Mouse (Mus musculus): ENCODE data around the gene Ifi204. TPM values are rescaled to one million over a fixed set of nuclear protein-coding genes. Genes with fewer than 3 reads are reported as not detected.

Ifi204 gene
- 0.50 TPM for polyA plus RNA-seq (2017; shearing (Covaris generic))

DNA sequence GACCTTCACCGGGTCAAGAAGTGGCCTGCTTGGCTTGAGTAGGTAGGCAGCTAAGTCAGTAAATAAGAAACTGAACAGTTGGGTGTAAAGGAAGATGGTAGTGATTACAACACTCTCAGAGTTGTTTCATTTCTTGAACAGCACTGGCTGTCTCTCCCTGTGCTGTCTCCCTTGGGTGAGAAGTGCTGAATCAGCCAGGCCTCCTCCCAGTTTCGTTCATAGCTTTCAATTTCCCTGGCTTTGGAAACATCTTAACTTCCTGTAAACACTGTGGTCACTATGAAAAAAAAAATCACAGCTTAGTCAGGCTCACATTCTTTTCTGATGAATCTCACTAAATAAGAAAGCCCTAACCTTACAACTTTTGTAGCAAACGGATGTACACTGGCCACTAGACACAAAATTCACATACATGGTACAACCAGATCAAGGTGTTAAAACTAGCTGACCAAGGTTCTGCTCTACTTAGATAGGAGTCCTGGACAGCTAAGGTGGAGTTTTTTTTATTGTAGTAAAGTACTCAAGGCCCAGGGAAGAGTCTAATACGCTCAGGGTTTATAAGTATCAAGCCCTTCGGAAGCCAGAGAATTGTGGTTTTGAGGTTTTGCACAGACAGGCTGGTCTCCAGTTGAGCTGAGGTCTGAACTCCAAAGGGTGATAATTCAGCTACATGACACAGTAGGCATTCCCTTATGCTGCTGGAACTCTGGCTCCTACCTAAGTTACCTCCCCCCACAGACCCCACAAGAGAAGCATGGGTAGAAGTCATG is at the start of gene Ifi204:
Gene Ifi204 (minus strand): TSS at position 96 of the 770 bp plus-strand sequence.

DNA sequence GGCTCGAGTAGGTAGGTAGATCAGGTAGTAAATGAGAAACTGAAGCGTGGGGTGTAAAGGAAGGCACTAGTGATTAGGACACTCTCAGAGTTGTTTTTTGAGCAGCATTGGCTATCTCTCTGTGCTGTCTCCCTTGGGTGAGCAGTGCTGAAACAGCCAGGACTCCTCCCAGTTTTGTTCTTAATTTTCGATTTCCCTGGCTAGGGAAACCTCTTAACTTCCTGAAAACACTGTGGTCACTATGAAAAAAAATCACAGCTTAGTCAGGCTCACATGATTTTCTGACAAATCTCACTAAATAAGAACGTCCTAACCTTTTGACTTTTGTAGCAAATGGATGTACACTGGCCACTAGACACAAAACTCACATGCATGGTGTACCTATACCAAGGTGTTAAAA is 25.1 kb downstream of the Ifi204 start, which contains the start of gene Ifi207:
Gene Ifi207 (minus strand): TSS at position 92 of the 400 bp plus-strand sequence.

Other genes with a start within 250 kb of the Ifi204 start
- gene Ifi214, start 231.0 kb downstream of the Ifi204 start, polyA plus RNA-seq (2017; shearing (Covaris generic)), result 39.2 TPM
- gene Ifi213, start 167.7 kb downstream of the Ifi204 start, polyA plus RNA-seq (2017; shearing (Covaris generic)), result 107 TPM
- gene Ifi209, start 136.0 kb downstream of the Ifi204 start, polyA plus RNA-seq (2017; shearing (Covaris generic)), result 210 TPM
- gene Ifi208, start 93.3 kb downstream of the Ifi204 start, polyA plus RNA-seq (2017; shearing (Covaris generic)), result 116 TPM
- gene Ifi207, start 25.2 kb downstream of the Ifi204 start, polyA plus RNA-seq (2017; shearing (Covaris generic)), result 0.14 TPM
- gene Ifi211, start 146.1 kb upstream of the Ifi204 start, polyA plus RNA-seq (2017; shearing (Covaris generic)), result 1.0 TPM
- gene Mndal, start 175.5 kb upstream of the Ifi204 start, polyA plus RNA-seq (2017; shearing (Covaris generic)), result 503 TPM
- 381 TPM for gene Ifi203, start 175.7 kb upstream of the Ifi204 start, polyA plus RNA-seq (2017; shearing (Covaris generic))
- gene Ifi202b, start 215.8 kb upstream of the Ifi204 start, polyA plus RNA-seq (2017; shearing (Covaris generic)), result not detected